Mouse (Mus musculus) heart, embryonic 13.5 days (tissue): Measurements from ENCODE around the gene Paf1. TPM values are rescaled to one million over a fixed set of nuclear protein-coding genes. Genes with fewer than 3 reads are reported as not detected.

ENCODE experiments used
- ATAC-seq: fragments of 200-750 bp; cut with Nextera tagmentation; 2 replicates; pipeline ENCODE4 v1.8.0; 2017; ENCODE audit warnings: moderate TSS enrichment; ENCODE audit not compliant: insufficient number of reproducible peaks, low FRiP score, low TSS enrichment; ENCODE audit errors: extremely low read depth
- H3K27ac ChIP-seq: fragments of 300-500 bp; sonication (generic); replicated peaks from 2 replicates; pipeline ENCODE4 v1.5.1; 2015; ENCODE audit warnings: moderate library complexity, mild to moderate bottlenecking, inconsistent platforms
- H3K27me3 ChIP-seq: fragments of 300-500 bp; sonication (generic); replicated peaks from 2 replicates; pipeline ENCODE4 v1.6.1; 2015; ENCODE audit warnings: mild to moderate bottlenecking, inconsistent platforms
- H3K36me3 ChIP-seq: fragments of 300-500 bp; sonication (generic); 2 replicates; pipeline ENCODE4 v1.6.1; 2015; ENCODE audit warnings: mild to moderate bottlenecking, inconsistent platforms
- H3K4me1 ChIP-seq: fragments of 300-500 bp; sonication (generic); 2 replicates; pipeline ENCODE4 v1.6.1; 2015; ENCODE audit warnings: inconsistent platforms
- H3K4me2 ChIP-seq: fragments of 300-500 bp; sonication (generic); 2 replicates; pipeline ENCODE4 v1.6.1; 2015; ENCODE audit warnings: inconsistent platforms, mild to moderate bottlenecking, moderate library complexity
- H3K4me3 ChIP-seq: fragments of 300-500 bp; sonication (generic); 2 replicates; pipeline ENCODE4 v1.5.1; 2015; ENCODE audit warnings: moderate library complexity, mild to moderate bottlenecking, inconsistent platforms
- H3K9ac ChIP-seq: fragments of 300-500 bp; sonication (generic); 2 replicates; pipeline ENCODE4 v1.6.1; 2015; ENCODE audit warnings: inconsistent platforms, mild to moderate bottlenecking, moderate library complexity
- H3K9me3 ChIP-seq: fragments of 300-500 bp; sonication (generic); 2 replicates; pipeline ENCODE4 v1.6.1; 2016; ENCODE audit warnings: inconsistent platforms
- WGBS: fragments of 180-500 bp; shearing (Covaris S2); methylation state at CpG from one replicate; pipeline ENCODE4 v1.1.7; 2015; ENCODE audit warnings: mixed read lengths; 5-methylcytosine and 5-hydroxymethylcytosine counted together
- polyA plus RNA-seq: library from polyadenylated mRNA; unstranded; fragments of >200 nt; fragmentation: Nextera tagmentation; extraction: Ambion mirVana; gene quantifications from 2 replicates; pipeline ENCODE4 v1.2.1, GENCODE M21; 2015

Gene Paf1
- polyA plus RNA-seq, 1 experiment from 2014 or later = 73.4 TPM

GRCm38 (mm10) chr7:28372251-28373108 is 20.3 kb upstream of the Paf1 start, which contains the start of gene Plekhg2:
Gene Plekhg2, minus strand, starts transcription at chr7:28372599.
- peak within 1 kb of the TSS; percentile 97 for H3K9ac ChIP-seq
- 0% methylated on average over 66 of the region's 66 CpGs for WGBS
- peak within 1 kb of the TSS; percentile 96 for H3K27ac ChIP-seq
- peaks cover 37% of the 10 kb centered on the region for H3K36me3 ChIP-seq
- H3K27me3 ChIP-seq = no peaks in the 10 kb centered on the region
- peak; percentile 81 for ATAC-seq
- peaks cover 60% of the 10 kb centered on the region for H3K4me1 ChIP-seq
- no peaks in the 10 kb centered on the region for H3K9me3 ChIP-seq
- H3K4me2 ChIP-seq = peak within 1 kb of the TSS; percentile 87
- peak within 1 kb of the TSS; percentile 88 for H3K4me3 ChIP-seq

- Histone ChIP-seq H3K36me3 (peaks cover 37% of the 10 kb centered on the region), H3K4me3 (peak overlapping the region; percentile 88), H3K9ac (peak overlapping the region; percentile 82), H3K4me2 (peak overlapping the region; percentile 87), H3K4me1 (peaks cover 66% of the 10 kb centered on the region), H3K9me3 (no peaks in the 10 kb centered on the region), H3K27me3 (no peaks in the 10 kb centered on the region), H3K27ac (peak overlapping the region; percentile 96)
- under 1% methylated on average over 9 of the region's 9 CpGs for WGBS
- no peak for ATAC-seq
These were observed 19.6 kb upstream of the Paf1 start for GRCm38 (mm10) chr7:28373131-28373581.

GRCm38 (mm10) chr7:28373891-28374495 is 18.8 kb upstream of the Paf1 start:
- Histone ChIP-seq H3K4me2 (peak overlapping the region; percentile 87), H3K4me1 (peaks cover 61% of the 10 kb centered on the region), H3K27ac (peak overlapping the region; percentile 100), H3K4me3 (no peak overlapping the region), H3K9me3 (no peaks in the 10 kb centered on the region), H3K36me3 (peaks cover 29% of the 10 kb centered on the region), H3K9ac (peak overlapping the region; percentile 47; the same call in 1 of the 2 replicates), H3K27me3 (no peaks in the 10 kb centered on the region)
- 78% methylated on average over 7 of the region's 7 CpGs for WGBS
- no peak for ATAC-seq

GRCm38 (mm10) chr7:28374647-28375046 is 18.1 kb upstream of the Paf1 start:
- Histone ChIP-seq H3K36me3 (peaks cover 22% of the 10 kb centered on the region), H3K9ac (peak overlapping the region; percentile 98), H3K27ac (peak overlapping the region; percentile 100), H3K27me3 (no peaks in the 10 kb centered on the region), H3K4me2 (peak overlapping the region; percentile 88), H3K4me3 (peak overlapping the region; percentile 87), H3K9me3 (no peaks in the 10 kb centered on the region), H3K4me1 (peaks cover 59% of the 10 kb centered on the region)
- WGBS = 81% methylated on average over 10 of the region's 10 CpGs
- no peak for ATAC-seq

GRCm38 (mm10) chr7:28375176-28375921 is 17.4 kb upstream of the Paf1 start:
- peak; percentile 40 for ATAC-seq
- H3K27me3 ChIP-seq = no peaks in the 10 kb centered on the region
- H3K27ac ChIP-seq = peak overlapping the region; percentile 100
- H3K9ac ChIP-seq = peak overlapping the region; percentile 98
- WGBS = under 1% methylated on average over 35 of the region's 36 CpGs
- H3K9me3 ChIP-seq = no peaks in the 10 kb centered on the region
- H3K4me3 ChIP-seq = peak overlapping the region; percentile 87
- peaks cover 15% of the 10 kb centered on the region for H3K36me3 ChIP-seq
- H3K4me1 ChIP-seq = peaks cover 59% of the 10 kb centered on the region
- H3K4me2 ChIP-seq = peak overlapping the region; percentile 88

GRCm38 (mm10) chr7:28376011-28376771 is 16.6 kb upstream of the Paf1 start:
- no peak for ATAC-seq
- Histone ChIP-seq H3K27ac (peak overlapping the region; percentile 100), H3K36me3 (peaks cover 14% of the 10 kb centered on the region), H3K9ac (peak overlapping the region; percentile 98), H3K4me2 (peak overlapping the region; percentile 88), H3K4me1 (peaks cover 60% of the 10 kb centered on the region), H3K27me3 (no peaks in the 10 kb centered on the region), H3K9me3 (no peaks in the 10 kb centered on the region), H3K4me3 (peak overlapping the region; percentile 87)
- 3% methylated on average over 30 of the region's 30 CpGs for WGBS

GRCm38 (mm10) chr7:28377190-28378065 is 15.3 kb upstream of the Paf1 start:
- H3K4me2 ChIP-seq = peak overlapping the region; percentile 88
- WGBS = 59% methylated on average over 18 of the region's 18 CpGs
- H3K27ac ChIP-seq = peak overlapping the region; percentile 100
- H3K27me3 ChIP-seq = no peaks in the 10 kb centered on the region
- H3K4me3 ChIP-seq = peak overlapping the region; percentile 87
- ATAC-seq = no peak
- peak overlapping the region; percentile 98 for H3K9ac ChIP-seq
- H3K36me3 ChIP-seq = peaks cover 14% of the 10 kb centered on the region
- H3K9me3 ChIP-seq = no peaks in the 10 kb centered on the region
- H3K4me1 ChIP-seq = peaks cover 71% of the 10 kb centered on the region

GRCm38 (mm10) chr7:28378066-28378690 is 14.6 kb upstream of the Paf1 start:
- 20% methylated on average over 32 of the region's 32 CpGs for WGBS
- H3K4me3 ChIP-seq = peak overlapping the region; percentile 87
- no peak for ATAC-seq

GRCm38 (mm10) chr7:28378769-28379651 is 13.7 kb upstream of the Paf1 start:
- Histone ChIP-seq H3K27me3 (no peaks in the 10 kb centered on the region), H3K36me3 (peaks cover 14% of the 10 kb centered on the region), H3K9me3 (no peaks in the 10 kb centered on the region), H3K4me1 (peaks cover 82% of the 10 kb centered on the region), H3K27ac (peak overlapping the region; percentile 100), H3K4me2 (peak overlapping the region; percentile 88), H3K9ac (peak overlapping the region; percentile 98), H3K4me3 (peak overlapping the region; percentile 87)
- under 1% methylated on average over 53 of the region's 53 CpGs for WGBS
- ATAC-seq = peak; percentile 46

More at GRCm38 (mm10) chr7:28378066-28378690, 14.6 kb upstream of the Paf1 start:
- Histone ChIP-seq H3K4me1 (peaks cover 78% of the 10 kb centered on the region), H3K36me3 (peaks cover 14% of the 10 kb centered on the region), H3K27me3 (no peaks in the 10 kb centered on the region), H3K9me3 (no peaks in the 10 kb centered on the region), H3K4me2 (peak overlapping the region; percentile 88), H3K27ac (peak overlapping the region; percentile 100), H3K9ac (peak overlapping the region; percentile 98)
